Mouse (Mus musculus): Measurements from ENCODE around the gene Klk1. TPM values are rescaled to one million over a fixed set of nuclear protein-coding genes. Genes with fewer than 3 reads are reported as not detected.

Gene Klk1
- total RNA-seq (2023): under 1 TPM in 1 of 2 experiments, not detected in 1; 0.52 TPM

GRCm38 (mm10) chr7:44225076-44225475 is at the start of gene Klk1:
Gene Klk1 (plus strand): TSS chr7:44225360.

GRCm38 (mm10) chr7:44187936-44188335 is 37.2 kb upstream of the Klk1 start, which contains the start of gene Klk1b24:
Gene Klk1b24 (plus strand): TSS chr7:44188236.

GRCm38 (mm10) chr7:44197891-44198290 is 27.3 kb upstream of the Klk1 start, which contains the start of gene Klk1b3:
Gene Klk1b3 (plus strand): TSS chr7:44198191.

GRCm38 (mm10) chr7:44207135-44207534 is 18.0 kb upstream of the Klk1 start, which contains the start of gene Klk1b4:
Gene Klk1b4 (plus strand): TSS chr7:44207435.

GRCm38 (mm10) chr7:44215645-44216044 is 9.5 kb upstream of the Klk1 start, which contains the start of gene Klk1b5:
Gene Klk1b5 (plus strand): TSS chr7:44215945.

GRCm38 (mm10) chr7:44235909-44236308 is 10.7 kb downstream of the Klk1 start, which contains the start of gene Gm36864:
Gene Gm36864 (plus strand): TSS chr7:44236177.

GRCm38 (mm10) chr7:44246055-44246983 is 21.2 kb downstream of the Klk1 start, which contains the start of the genes 1700028J19Rik and 2410002F23Rik:
Gene 1700028J19Rik (minus strand): TSS chr7:44246695.
Gene 2410002F23Rik (plus strand): TSS chr7:44246722.

GRCm38 (mm10) chr7:44257278-44257677 is 32.1 kb downstream of the Klk1 start, which contains the start of gene Acp4:
Gene Acp4 (minus strand): TSS chr7:44257378.

GRCm38 (mm10) chr7:44261147-44261546 is 36.0 kb downstream of the Klk1 start, which contains the start of gene Gm15517:
Gene Gm15517 (plus strand): TSS chr7:44261447.

Other genes with a start within 250 kb of the Klk1 start
- not detected for gene Klk1b9, start 249.3 kb upstream of the Klk1 start, total RNA-seq (2023)
- not detected for gene Klk1b11, start 229.5 kb upstream of the Klk1 start, total RNA-seq (2023)
- gene Klk1b26, start 213.2 kb upstream of the Klk1 start, total RNA-seq (2023): not detected
- gene Klk1b27, start 173.1 kb upstream of the Klk1 start, total RNA-seq (2023): not detected
- gene Klk1b21, start 123.0 kb upstream of the Klk1 start, total RNA-seq (2023): not detected
- not detected for gene Klk1b22, start 112.7 kb upstream of the Klk1 start, total RNA-seq (2023)
- not detected for gene Klk1b16, start 88.6 kb upstream of the Klk1 start, total RNA-seq (2023)
- gene Klk1b24, start 37.1 kb upstream of the Klk1 start, total RNA-seq (2023): not detected
- not detected for gene Klk1b3, start 27.2 kb upstream of the Klk1 start, total RNA-seq (2023)
- not detected for gene Klk1b4, start 17.9 kb upstream of the Klk1 start, total RNA-seq (2023)
- not detected for gene Klk1b5, start 9.4 kb upstream of the Klk1 start, total RNA-seq (2023)
- gene Gm36864, start 10.8 kb downstream of the Klk1 start, total RNA-seq (2023): not detected
- gene 1700028J19Rik, start 21.3 kb downstream of the Klk1 start, total RNA-seq (2023): 1 to 10 TPM; 1.6 to 1.9 TPM
- 10 to 100 TPM; 56.9 to 61.6 TPM for gene 2410002F23Rik, start 21.4 kb downstream of the Klk1 start, total RNA-seq (2023)
- not detected for gene Acp4, start 32.0 kb downstream of the Klk1 start, total RNA-seq (2023)
- gene Gm15517, start 36.1 kb downstream of the Klk1 start, total RNA-seq (2023): 1 to 10 TPM in 1 of 2 experiments, not detected in 1; 4.4 TPM
- gene Clec11a, start 81.5 kb downstream of the Klk1 start, total RNA-seq (2023): under 1 TPM; 0.31 to 0.33 TPM
- gene Shank1, start 84.9 kb downstream of the Klk1 start, total RNA-seq (2023): 1 to 10 TPM; 1.1 to 1.2 TPM
- gene Syt3, start 158.7 kb downstream of the Klk1 start, total RNA-seq (2023): 1 to 10 TPM in 1 of 2 experiments, under 1 TPM in 1; 0.89 to 1.4 TPM
- gene 1700008O03Rik, start 160.5 kb downstream of the Klk1 start, total RNA-seq (2023): 1 to 10 TPM; 1.0 to 1.2 TPM
- gene Lrrc4b, start 203.7 kb downstream of the Klk1 start, total RNA-seq (2023): not detected
- gene Aspdh, start 240.0 kb downstream of the Klk1 start, total RNA-seq (2023): not detected
- 10 to 100 TPM; 44.5 to 50.4 TPM for gene Josd2, start 242.6 kb downstream of the Klk1 start, total RNA-seq (2023)

Measured in monocyte, adult 59 days (primary cell).